Mouse (Mus musculus) testis, adult 2 months (tissue): ENCODE measurements at regions not wholly inside any gene's neighbourhood (a gene's known extent, or its start where the extent isn't known, plus 50 kb on each side); places are given as distances from the start of the nearest gene placed in this dataset.

Source experiments
- CTCF ChIP-seq: fragments of 200-500 bp; IDR thresholded peaks from 2 replicates; pipeline ENCODE4 v1.5.1; 2012; ENCODE audit warnings: low read depth, mild to moderate bottlenecking, inconsistent platforms, low read length, moderate library complexity; ENCODE audit not compliant: control insufficient read depth, insufficient read depth, insufficient replicate concordance
- POLR2A ChIP-seq: fragments of 200-500 bp; IDR thresholded peaks from 2 replicates; pipeline ENCODE4 v1.6.1; 2012; ENCODE audit warnings: low read depth, mild to moderate bottlenecking, inconsistent platforms, low read length, moderate library complexity; ENCODE audit not compliant: control insufficient read depth

- TF ChIP-seq CTCF (no peak), POLR2A (no peak)
Measured at GRCm38 (mm10) chr15:42921618-42922017, 2787.5 kb downstream of the 9330182O14Rik start.
